Mouse (Mus musculus) ES-E14 (cell line): Measurements from ENCODE around the gene Samd4. TPM values are rescaled to one million over a fixed set of nuclear protein-coding genes. Genes with fewer than 3 reads are reported as not detected.

Experiments used
- DNase-seq: peaks from one replicate; pipeline ENCODE4 v3.0.0-alpha.2; 2013; ENCODE audit warnings: low read depth, low spot score
- H3K27ac ChIP-seq: 2 replicates; pipeline ENCODE4 v1.5.1; 2012; ENCODE audit warnings: low read depth, mild to moderate bottlenecking, low read length, moderate library complexity, mixed read lengths; ENCODE audit not compliant: poor library complexity, insufficient read depth, severe bottlenecking
- H3K36me3 ChIP-seq: 2 replicates; pipeline ENCODE4 v1.6.1; 2012; ENCODE audit warnings: mild to moderate bottlenecking, low read length, moderate library complexity, mixed read lengths; ENCODE audit not compliant: control insufficient read depth, poor library complexity, insufficient read depth, severe bottlenecking
- H3K4me1 ChIP-seq, 2 experiments: fragments of 150-350 bp in 1 of 2; sonication (generic) in 1 of 2; 2 replicates each; pipeline ENCODE4 v1.6.1; 2012; ENCODE audit warnings: low read length in 2 of 2, mild to moderate bottlenecking in 1 of 2, mixed read lengths in 1 of 2; ENCODE audit not compliant: control insufficient read depth in 2 of 2, insufficient read depth in 2 of 2, poor library complexity in 1 of 2
- H3K4me3 ChIP-seq, 2 experiments: fragments of 150-350 bp in 1 of 2; sonication (generic) in 1 of 2; 2 replicates each; pipeline ENCODE4 v1.5.1; 2012; ENCODE audit warnings: low read length in 2 of 2, low read depth in 1 of 2, mild to moderate bottlenecking in 1 of 2, mixed read lengths in 1 of 2; ENCODE audit not compliant: insufficient read depth in 1 of 2, poor library complexity in 1 of 2, severe bottlenecking in 1 of 2
- H3K9ac ChIP-seq: 2 replicates; pipeline ENCODE4 v1.6.1; 2012; ENCODE audit warnings: low read depth, mild to moderate bottlenecking, low read length, mixed read lengths; ENCODE audit not compliant: poor library complexity, insufficient read depth, severe bottlenecking
- H3K9me3 ChIP-seq: fragments of 150-350 bp; sonication (generic); 2 replicates; pipeline ENCODE4 v1.6.1; 2012; ENCODE audit warnings: low read depth, mild to moderate bottlenecking, low read length; ENCODE audit not compliant: control insufficient read depth, insufficient read depth
- CHD2 ChIP-seq: IDR thresholded peaks from 2 replicates; pipeline ENCODE4 v1.6.1; 2014; ENCODE audit warnings: mild to moderate bottlenecking, low read depth, low read length, inconsistent platforms
- HCFC1 ChIP-seq: IDR thresholded peaks from 2 replicates; pipeline ENCODE4 v1.6.1; 2012; ENCODE audit warnings: low read length, inconsistent platforms, borderline replicate concordance; ENCODE audit not compliant: insufficient read depth
- MAFK ChIP-seq: IDR thresholded peaks from 2 replicates; pipeline ENCODE4 v1.6.1; 2014; ENCODE audit warnings: mild to moderate bottlenecking, low read depth, low read length, inconsistent platforms; ENCODE audit not compliant: insufficient read depth
- ZC3H11A ChIP-seq: IDR thresholded peaks from 2 replicates; pipeline ENCODE4 v1.6.1; 2012; ENCODE audit warnings: low read depth, mild to moderate bottlenecking, inconsistent platforms, low read length, borderline replicate concordance
- ZNF384 ChIP-seq: IDR thresholded peaks from 2 replicates; pipeline ENCODE4 v1.6.1; 2012; ENCODE audit warnings: low read depth, low read length, inconsistent platforms
- in situ Hi-C, 2 experiments: fragments of 600-800 bp; cut with MboI; formaldehyde crosslinking; loops; one replicate each; pipeline ENCODE4 v1.15.1; 2025; ENCODE audit warnings: low sequenced_read_pairs in 2 of 2, inconsistent platforms in 1 of 2; ENCODE audit not compliant: unreplicated experiment in 2 of 2
- total RNA-seq: library from RNA; depleted of rRNA; stranded (reverse); fragments of 300-350 nt; gene quantifications from 2 replicates; pipeline ENCODE4 v1.2.3, GENCODE M21; 2012

Samd4 gene
- total RNA-seq, 1 experiment: 4.2 TPM

DNA sequence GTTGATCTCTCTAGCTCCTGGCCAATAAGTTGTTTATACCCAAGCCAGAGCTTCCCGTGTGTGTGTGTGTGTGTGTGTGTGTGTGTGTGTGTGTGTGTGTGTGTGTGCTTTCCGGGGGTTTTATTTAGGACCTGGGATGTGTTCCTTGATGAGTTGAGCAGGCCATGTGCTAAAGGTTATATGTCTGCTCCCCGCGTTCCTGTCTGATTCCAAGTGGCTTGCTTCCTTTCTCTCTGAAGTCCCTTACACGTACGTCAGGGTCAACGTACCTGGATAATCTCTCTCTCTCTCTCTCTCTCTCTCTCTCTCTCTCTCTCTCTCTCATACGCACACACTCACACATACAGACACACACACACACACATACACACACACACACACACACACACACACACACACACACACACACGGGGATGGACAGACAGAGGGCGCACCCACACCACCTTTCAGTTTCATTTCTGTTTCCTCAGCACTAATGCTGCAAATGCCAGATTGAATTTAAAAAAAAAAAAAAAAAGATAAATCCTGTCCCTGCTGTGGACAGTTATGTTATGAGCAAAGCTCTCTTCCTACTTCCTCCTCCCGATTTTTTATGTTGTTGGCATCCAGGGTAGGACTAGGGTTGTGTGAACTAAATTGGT lies 117.6 kb downstream of the Samd4 start:
- no peak overlapping the region for H3K4me3 ChIP-seq
- no peak overlapping the region for H3K27ac ChIP-seq
- no peak overlapping the region for H3K9ac ChIP-seq
- DNase-seq: no peak
- in situ Hi-C loops: no loop called here
- no peak for TF ChIP-seq MAFK
- no peak for TF ChIP-seq HCFC1
- TF ChIP-seq CHD2: no peak
- TF ChIP-seq ZNF384: no peak
- TF ChIP-seq ZC3H11A: no peak
- H3K4me1 ChIP-seq: no peaks in the 10 kb centered on the region; a peak in 1 of 4 replicates
- no peaks in the 10 kb centered on the region for H3K9me3 ChIP-seq
- H3K36me3 ChIP-seq: no peaks in the 10 kb centered on the region

DNA sequence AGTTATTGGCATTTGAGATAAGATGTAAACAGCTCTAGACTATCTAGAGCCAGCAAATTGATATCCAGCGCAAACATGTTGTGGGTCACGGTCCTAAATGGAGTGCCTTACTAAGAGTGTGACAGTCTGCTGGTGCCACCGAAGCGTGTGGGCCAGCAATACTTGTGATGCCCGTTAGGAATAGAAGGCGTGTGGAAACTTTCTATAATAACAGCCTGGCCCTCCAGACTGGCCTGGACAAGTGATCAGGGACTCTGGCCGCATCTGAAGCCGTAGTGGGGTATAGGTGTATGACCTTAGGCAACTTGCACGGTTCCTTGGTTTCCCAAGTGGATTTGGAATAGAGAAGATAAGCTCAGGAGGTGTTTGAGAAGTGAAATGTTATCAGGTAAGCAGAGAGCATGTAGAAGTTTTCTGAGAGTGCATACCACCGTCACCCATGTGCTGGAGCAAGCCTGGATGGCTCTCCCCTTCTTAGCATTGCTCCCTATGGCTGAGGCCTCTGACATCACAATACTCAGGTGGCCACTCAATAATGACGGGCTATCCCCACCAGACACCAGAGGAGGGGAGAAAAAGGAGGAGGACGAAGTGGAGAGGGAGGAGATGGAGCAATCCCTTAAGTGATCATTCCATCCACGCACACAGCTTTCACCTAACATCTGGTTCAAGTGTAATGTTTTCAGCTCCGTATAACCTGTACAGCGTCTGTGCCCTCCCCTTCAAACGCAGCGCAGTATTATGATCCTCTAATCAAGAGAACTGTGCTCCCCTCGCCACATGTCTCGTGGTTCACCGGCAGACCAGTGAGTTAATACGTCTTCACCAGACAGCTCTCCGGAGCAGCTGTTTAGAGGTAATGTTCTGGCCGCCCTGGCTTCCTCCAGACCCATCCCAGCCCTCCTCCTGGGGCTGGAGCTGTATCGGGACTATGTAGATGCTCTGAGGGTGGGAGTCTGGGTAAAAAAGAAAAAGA lies 118.4 kb downstream of the Samd4 start:
- TF ChIP-seq ZC3H11A: no peak
- TF ChIP-seq MAFK: no peak
- no peak for TF ChIP-seq HCFC1
- no peak for TF ChIP-seq ZNF384
- TF ChIP-seq CHD2: no peak
- no peaks in the 10 kb centered on the region; a peak in 1 of 4 replicates for H3K4me1 ChIP-seq
- no peak for DNase-seq
- H3K36me3 ChIP-seq: no peaks in the 10 kb centered on the region
- H3K9me3 ChIP-seq: no peaks in the 10 kb centered on the region
- in situ Hi-C loops: no loop called here
- no peak overlapping the region for H3K27ac ChIP-seq
- H3K9ac ChIP-seq: no peak overlapping the region
- no peak overlapping the region for H3K4me3 ChIP-seq

DNA sequence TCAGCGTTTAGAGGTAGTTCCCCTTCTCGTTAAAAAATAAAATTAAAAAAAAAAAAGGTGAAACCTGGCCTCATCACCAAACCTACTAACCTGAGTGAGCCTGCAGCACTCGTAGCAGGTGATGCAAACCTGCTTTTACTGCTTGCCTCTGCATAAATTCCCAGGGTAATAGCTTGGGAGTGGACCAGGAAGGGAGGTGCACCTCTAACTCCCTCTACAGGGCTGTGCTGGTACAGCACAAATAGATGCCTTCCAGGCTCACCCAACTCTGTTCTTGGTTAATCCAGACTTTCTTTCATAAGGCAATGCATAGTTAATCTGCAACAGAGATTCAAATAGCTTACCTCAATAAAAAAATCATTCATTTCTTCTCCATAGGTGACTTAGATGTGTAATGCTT lies 121.5 kb downstream of the Samd4 start:
- Histone ChIP-seq H3K4me1 (no peaks in the 10 kb centered on the region), H3K9ac (no peak overlapping the region), H3K36me3 (no peaks in the 10 kb centered on the region), H3K27ac (no peak overlapping the region), H3K4me3 (no peak overlapping the region), H3K9me3 (no peaks in the 10 kb centered on the region)
- in situ Hi-C loops: no loop called here
- peak; percentile 31 for DNase-seq
- TF ChIP-seq ZNF384 (no peak), HCFC1 (no peak), MAFK (no peak), CHD2 (no peak), ZC3H11A (peak; percentile 33; the same call in 1 of the 2 replicates)

DNA sequence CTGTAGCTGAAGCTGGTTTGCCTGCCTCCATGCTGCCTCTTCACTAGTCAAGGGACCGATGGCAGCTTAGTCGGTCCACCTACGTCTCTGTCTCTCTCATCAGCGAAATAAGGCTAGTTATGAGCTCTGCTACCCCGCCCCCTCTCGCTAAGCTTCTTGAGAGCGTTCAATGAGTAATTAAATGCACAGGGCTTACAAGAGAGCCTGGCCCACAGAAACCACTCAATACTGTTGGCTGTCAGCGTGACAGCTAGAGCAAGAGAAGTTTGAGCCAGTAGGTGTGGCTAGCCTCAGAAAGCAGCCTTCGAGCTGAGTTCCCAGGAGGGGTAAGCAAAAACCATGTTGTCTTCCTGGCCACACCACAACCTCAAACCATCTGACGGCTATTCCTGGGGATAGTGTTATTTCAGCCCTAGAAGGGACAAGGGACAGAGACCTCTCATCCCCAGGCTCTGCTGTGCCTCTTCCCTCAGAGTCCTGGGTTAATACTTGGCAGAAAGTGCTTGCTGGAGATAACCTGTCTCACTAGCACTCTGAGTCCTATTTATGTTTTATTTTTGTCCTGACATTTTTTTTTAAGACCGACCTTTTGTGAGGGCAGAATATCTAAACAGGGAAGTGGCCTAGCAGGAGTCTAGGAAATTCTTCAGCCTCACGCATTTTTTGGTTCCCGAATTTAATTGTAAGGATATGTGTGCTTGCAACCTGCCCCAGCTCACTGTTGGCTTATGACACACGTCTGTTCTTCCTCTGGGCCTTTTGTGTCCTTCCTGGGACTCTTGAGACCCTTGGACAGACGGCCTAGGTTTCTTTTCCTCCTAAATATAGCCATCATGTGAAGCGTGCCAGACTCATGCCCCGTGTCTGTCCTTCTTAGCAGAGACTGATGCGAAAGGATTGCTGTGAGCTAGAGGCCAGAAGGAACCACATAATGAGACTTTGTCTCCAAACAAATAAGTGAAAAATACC lies 128.8 kb downstream of the Samd4 start:
- TF ChIP-seq CHD2: no peak
- no peak for TF ChIP-seq HCFC1
- TF ChIP-seq ZNF384: no peak
- TF ChIP-seq ZC3H11A: no peak
- TF ChIP-seq MAFK: no peak
- DNase-seq: no peak
- no peaks in the 10 kb centered on the region for H3K9me3 ChIP-seq
- H3K4me3 ChIP-seq: no peak overlapping the region
- in situ Hi-C loops: no loop called here
- H3K36me3 ChIP-seq: no peaks in the 10 kb centered on the region
- no peaks in the 10 kb centered on the region for H3K4me1 ChIP-seq
- H3K27ac ChIP-seq: no peak overlapping the region
- no peak overlapping the region for H3K9ac ChIP-seq
